Mouse (Mus musculus) olfactory bulb, adult 2 months (tissue): ENCODE data around the gene Folr1. TPM values are rescaled to one million over a fixed set of nuclear protein-coding genes. Genes with fewer than 3 reads are reported as not detected.

Source experiments
- H3K27ac ChIP-seq: fragments of 200-500 bp; 2 replicates; pipeline ENCODE4 v1.5.1; 2012; ENCODE audit warnings: low read depth, low read length; ENCODE audit not compliant: insufficient read depth
- H3K4me1 ChIP-seq: fragments of 200-500 bp; 2 replicates; pipeline ENCODE4 v1.6.1; 2012; ENCODE audit warnings: low read length; ENCODE audit not compliant: control insufficient read depth, insufficient read depth
- H3K4me3 ChIP-seq: fragments of 200-500 bp; 2 replicates; pipeline ENCODE4 v1.5.1; 2012; ENCODE audit warnings: mild to moderate bottlenecking, low read depth, low read length, moderate library complexity; ENCODE audit not compliant: insufficient read depth
- CTCF ChIP-seq: fragments of 200-500 bp; IDR thresholded peaks from 2 replicates; pipeline ENCODE4 v1.5.1; 2012; ENCODE audit warnings: low read depth, mild to moderate bottlenecking, low read length, moderate library complexity; ENCODE audit not compliant: insufficient read depth
- POLR2A ChIP-seq: fragments of 200-500 bp; IDR thresholded peaks from 2 replicates; pipeline ENCODE4 v1.6.1; 2012; ENCODE audit warnings: mild to moderate bottlenecking, low read depth, low read length, moderate library complexity; ENCODE audit not compliant: insufficient read depth
- WGBS: fragments of 180-500 bp; shearing (Covaris S2); methylation state at CpG from one replicate; pipeline ENCODE4 v1.1.7; 2018; 5-methylcytosine and 5-hydroxymethylcytosine counted together
- polyA plus RNA-seq: library from polyadenylated mRNA; stranded (reverse); fragments of >200 nt; gene quantifications from 2 replicates; pipeline ENCODE4 v1.2.4, GENCODE M21; 2012; ENCODE audit warnings: low replicate concordance; ENCODE audit not compliant: missing spikeins, insufficient read depth, insufficient read length

The Folr1 gene
- polyA plus RNA-seq, 1 experiment, result not detected

- H3K4me1 ChIP-seq, result no peaks in the 10 kb centered on the region
- no peak for TF ChIP-seq POLR2A
- TF ChIP-seq CTCF, result no peak
- H3K27ac ChIP-seq, result no peak overlapping the region
- no peak overlapping the region for H3K4me3 ChIP-seq
These were observed 9.6 kb downstream of the Folr1 start for GRCm38 (mm10) chr7:101860978-101861377.

GRCm38 (mm10) chr7:101858362-101858761 lies 12.2 kb downstream of the Folr1 start:
- no peak for TF ChIP-seq CTCF
- no peak for TF ChIP-seq POLR2A
- H3K4me3 ChIP-seq, result no peak overlapping the region
- WGBS, result 84% methylated on average over 9 of the region's 9 CpGs
- no peaks in the 10 kb centered on the region for H3K4me1 ChIP-seq
- H3K27ac ChIP-seq, result no peak overlapping the region

DNA sequence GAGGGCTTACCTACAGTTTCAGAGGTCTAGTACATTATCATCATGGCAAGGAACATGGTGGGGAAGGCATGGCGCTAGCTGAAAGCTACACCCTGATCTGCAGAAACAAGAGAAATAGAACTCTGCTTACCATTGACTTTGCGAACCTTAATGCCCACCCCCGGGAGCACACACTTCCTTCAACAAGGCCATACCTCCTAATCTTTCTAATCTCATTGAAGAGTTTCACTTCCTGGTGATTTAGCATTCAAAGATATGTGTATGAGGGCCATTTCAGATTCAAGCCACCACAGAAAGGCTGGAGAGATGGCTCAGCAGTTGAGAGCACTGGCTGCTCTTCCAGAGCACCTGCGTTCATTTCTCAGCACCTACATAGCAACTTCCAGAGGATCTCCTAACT lies 13.5 kb downstream of the Folr1 start, which contains the start of gene Folr2:
Gene Folr2 (minus strand): TSS at position 101 of the 400 bp plus-strand sequence.
- H3K27ac ChIP-seq, result no peak within 1 kb of the TSS
- WGBS, result 88% methylated on average over 4 of the region's 4 CpGs
- no peak within 1 kb of the TSS for H3K4me3 ChIP-seq
- TF ChIP-seq POLR2A, result no peak
- TF ChIP-seq CTCF, result no peak
- H3K4me1 ChIP-seq, result no peaks in the 10 kb centered on the region

- H3K4me1 ChIP-seq, result no peaks in the 10 kb centered on the region
- WGBS, result 87% methylated on average over 2 of the region's 2 CpGs
These were observed 16.8 kb downstream of the Folr1 start for GRCm38 (mm10) chr7:101853816-101854215.

GRCm38 (mm10) chr7:101852846-101853245 lies 17.7 kb downstream of the Folr1 start:
- Histone ChIP-seq H3K27ac (no peak overlapping the region), H3K4me1 (no peaks in the 10 kb centered on the region), H3K4me3 (no peak overlapping the region)
- TF ChIP-seq POLR2A (no peak), CTCF (no peak)
- WGBS, result 89% methylated on average over 6 of the region's 6 CpGs

More at GRCm38 (mm10) chr7:101853816-101854215, 16.8 kb downstream of the Folr1 start:
- TF ChIP-seq POLR2A (no peak), CTCF (no peak)
- Histone ChIP-seq H3K4me3 (no peak overlapping the region), H3K27ac (no peak overlapping the region)

GRCm38 (mm10) chr7:101851689-101852088 lies 18.9 kb downstream of the Folr1 start:
- Histone ChIP-seq H3K4me3 (no peak overlapping the region), H3K27ac (no peak overlapping the region), H3K4me1 (no peaks in the 10 kb centered on the region)
- no peak for TF ChIP-seq CTCF
- TF ChIP-seq POLR2A, result no peak
- 80% methylated on average over 6 of the region's 6 CpGs for WGBS

GRCm38 (mm10) chr7:101847934-101848333 lies 22.7 kb downstream of the Folr1 start:
- TF ChIP-seq POLR2A, result no peak
- no peak for TF ChIP-seq CTCF
- H3K4me1 ChIP-seq, result no peaks in the 10 kb centered on the region
- WGBS, result 95% methylated on average over 1 of the region's 1 CpGs
- no peak overlapping the region for H3K27ac ChIP-seq
- no peak overlapping the region for H3K4me3 ChIP-seq

DNA sequence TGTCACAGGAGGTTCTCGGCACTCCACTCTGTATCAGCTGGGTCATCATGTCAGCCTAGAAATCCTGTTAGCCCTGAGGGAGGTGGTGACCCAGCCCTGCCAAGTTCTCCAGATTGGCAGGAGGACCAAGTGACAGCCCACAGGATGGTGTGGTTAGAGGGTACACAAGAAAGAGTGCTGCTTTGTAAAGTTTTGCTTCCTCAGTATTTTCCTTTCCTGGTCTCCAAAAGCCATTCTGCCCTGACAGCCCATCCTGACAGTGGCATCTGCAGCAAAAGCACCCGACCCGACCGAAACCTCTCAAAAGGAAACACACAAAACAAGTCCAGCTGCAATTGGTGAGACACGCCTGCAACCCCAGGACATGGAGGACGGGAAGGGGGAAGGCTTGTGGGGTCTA lies 26.4 kb downstream of the Folr1 start:
- no peak overlapping the region for H3K27ac ChIP-seq
- TF ChIP-seq POLR2A, result no peak
- TF ChIP-seq CTCF, result no peak
- 83% methylated on average over 6 of the region's 6 CpGs for WGBS
- no peak overlapping the region for H3K4me3 ChIP-seq
- H3K4me1 ChIP-seq, result no peaks in the 10 kb centered on the region

GRCm38 (mm10) chr7:101837606-101838471 lies 32.7 kb downstream of the Folr1 start, which contains the start of gene Inppl1:
Gene Inppl1, minus strand, starts transcription at chr7:101838229.
- TF ChIP-seq POLR2A (no peak), CTCF (no peak)
- Histone ChIP-seq H3K27ac (peak within 1 kb of the TSS; percentile 10), H3K4me3 (peak within 1 kb of the TSS; percentile 64), H3K4me1 (peaks cover 12% of the 10 kb centered on the region)
- under 1% methylated on average over 64 of the region's 64 CpGs for WGBS

GRCm38 (mm10) chr7:101837154-101837605 lies 33.4 kb downstream of the Folr1 start:
- TF ChIP-seq POLR2A (no peak), CTCF (no peak)

More at GRCm38 (mm10) chr7:101837154-101837605, 33.4 kb downstream of the Folr1 start:
- Histone ChIP-seq H3K4me1 (peaks cover 12% of the 10 kb centered on the region), H3K4me3 (peak overlapping the region; percentile 64), H3K27ac (peak overlapping the region; percentile 10)
- under 1% methylated on average over 20 of the region's 20 CpGs for WGBS
